Mouse (Mus musculus): ENCODE data around the gene Ost4.

GRCm38 (mm10) chr5:30869405-30870130 is 38.0 kb downstream of the Ost4 start:
- TF ChIP-seq CTCF (IDR thresholded peaks at IDR 0.05; ENCODE audit: insufficient read depth, low read depth, low read length) (no peak), POLR2A (IDR thresholded peaks at IDR 0.05; ENCODE audit: insufficient read depth, low read depth, low read length) (peak; percentile 60; the same call in 1 of the 2 replicates)
